Mouse (Mus musculus): ENCODE data around the gene Gm4871.

DNA sequence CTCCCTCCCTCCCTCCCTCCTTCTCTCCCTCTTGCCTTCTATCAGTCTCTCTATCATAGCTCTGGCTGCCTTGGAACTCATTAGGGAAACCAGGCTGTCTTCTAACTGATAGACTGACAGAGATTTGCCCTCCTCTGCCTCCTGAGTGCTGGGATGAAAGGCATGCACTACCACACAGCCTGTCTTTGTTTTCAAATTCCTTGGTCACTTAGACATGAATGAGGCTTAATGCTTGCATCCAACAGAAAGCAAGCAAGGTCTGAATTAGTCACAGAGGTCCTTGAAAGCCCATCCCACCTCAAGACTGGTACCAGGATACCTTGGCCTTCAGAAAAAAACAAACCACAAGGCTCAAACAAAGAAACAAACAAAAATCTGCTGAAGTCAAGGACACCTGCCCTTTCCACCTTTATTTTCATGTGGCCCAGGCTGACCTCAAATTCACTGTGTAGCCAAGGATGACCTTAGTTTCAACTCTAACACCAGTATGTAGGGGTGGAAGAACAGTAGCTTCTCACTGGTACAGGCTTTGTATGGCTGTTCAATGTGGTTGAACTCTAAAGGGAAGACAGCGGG lies 32.3 kb upstream of the Gm4871 start:
- TF ChIP-seq POLR2A (IDR thresholded peaks at IDR 0.05; ENCODE audit: extremely low read depth, insufficient read depth, low read length): no peak
- no peak for TF ChIP-seq CTCF (IDR thresholded peaks at IDR 0.05; ENCODE audit: low read depth, low read length)

Measured in liver, adult 2 months (tissue).